Mouse (Mus musculus) forebrain, embryonic 13.5 days (tissue): Measurements from ENCODE around the gene Epha3. TPM values are rescaled to one million over a fixed set of nuclear protein-coding genes. Genes with fewer than 3 reads are reported as not detected.

Source experiments
- ATAC-seq: fragments of 200-750 bp; cut with Nextera tagmentation; 2 replicates; pipeline ENCODE4 v1.8.0; 2017
- H3K27ac ChIP-seq: fragments of 300-500 bp; sonication (generic); 2 replicates; pipeline ENCODE4 v1.5.1; 2015; ENCODE audit warnings: inconsistent platforms, mild to moderate bottlenecking, moderate library complexity
- H3K27me3 ChIP-seq: fragments of 300-500 bp; sonication (generic); 2 replicates; pipeline ENCODE4 v1.6.1; 2015; ENCODE audit warnings: mild to moderate bottlenecking, inconsistent platforms
- H3K36me3 ChIP-seq: fragments of 300-500 bp; sonication (generic); 2 replicates; pipeline ENCODE4 v1.6.1; 2015; ENCODE audit warnings: mild to moderate bottlenecking, inconsistent platforms; ENCODE audit not compliant: poor library complexity, severe bottlenecking
- H3K4me1 ChIP-seq: fragments of 300-500 bp; sonication (generic); 2 replicates; pipeline ENCODE4 v1.6.1; 2015; ENCODE audit warnings: inconsistent platforms
- H3K4me2 ChIP-seq: fragments of 300-500 bp; sonication (generic); 2 replicates; pipeline ENCODE4 v1.6.1; 2015; ENCODE audit warnings: inconsistent platforms, mild to moderate bottlenecking, moderate library complexity
- H3K4me3 ChIP-seq: fragments of 300-500 bp; sonication (generic); 2 replicates; pipeline ENCODE4 v1.5.1; 2015; ENCODE audit warnings: mild to moderate bottlenecking, inconsistent platforms
- H3K9ac ChIP-seq: fragments of 300-500 bp; sonication (generic); 2 replicates; pipeline ENCODE4 v1.6.1; 2015; ENCODE audit warnings: mild to moderate bottlenecking, inconsistent platforms
- H3K9me3 ChIP-seq: fragments of 300-500 bp; sonication (generic); replicated peaks from 2 replicates; pipeline ENCODE4 v1.6.1; 2016; ENCODE audit warnings: inconsistent platforms
- WGBS: fragments of 180-500 bp; shearing (Covaris S2); methylation state at CpG from one replicate; pipeline ENCODE4 v1.1.7; 2015; 5-methylcytosine and 5-hydroxymethylcytosine counted together
- polyA plus RNA-seq: library from polyadenylated mRNA; unstranded; fragments of >200 nt; fragmentation: Nextera tagmentation; extraction: Ambion mirVana; gene quantifications from 2 replicates; pipeline ENCODE4 v1.2.1, GENCODE M21; 2015

The Epha3 gene
- 86.5 and 88.2 TPM in 2 replicates for polyA plus RNA-seq

DNA sequence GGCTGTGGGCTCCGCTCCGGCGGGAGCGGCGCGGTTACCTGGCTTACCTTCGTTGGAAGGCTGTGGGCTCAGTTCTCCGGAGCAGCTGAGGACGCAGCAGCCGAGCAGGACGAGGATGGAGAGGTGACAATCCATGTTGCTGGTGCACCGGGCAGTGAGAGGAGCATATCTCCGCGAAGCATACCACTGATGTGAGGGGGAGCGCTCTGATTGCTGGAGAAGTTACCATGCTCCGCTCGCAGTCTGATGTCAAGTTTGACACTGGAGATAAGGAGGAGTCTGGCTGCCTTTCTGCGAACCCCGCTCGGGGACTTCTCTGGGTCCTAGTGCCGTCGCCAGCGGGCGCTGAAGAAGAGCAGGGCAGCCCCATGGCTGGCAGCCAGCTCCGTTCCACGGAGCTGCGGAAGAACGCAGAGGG lies at the start of gene Epha3:
Gene Epha3 (minus strand): TSS at position 263 of the 418 bp plus-strand sequence.
- Histone ChIP-seq H3K4me3 (peak within 1 kb of the TSS; percentile 79), H3K4me2 (peak within 1 kb of the TSS; percentile 76), H3K9ac (peak within 1 kb of the TSS; percentile 83), H3K9me3 (no peaks in the 10 kb centered on the region), H3K27me3 (peaks cover 10% of the 10 kb centered on the region; the same call in 1 of the 2 replicates), H3K4me1 (peaks cover 10% of the 10 kb centered on the region), H3K27ac (peak within 1 kb of the TSS; percentile 90), H3K36me3 (no peaks in the 10 kb centered on the region)
- peak; percentile 94 for ATAC-seq
- 0% methylated on average over 28 of the region's 28 CpGs for WGBS

DNA sequence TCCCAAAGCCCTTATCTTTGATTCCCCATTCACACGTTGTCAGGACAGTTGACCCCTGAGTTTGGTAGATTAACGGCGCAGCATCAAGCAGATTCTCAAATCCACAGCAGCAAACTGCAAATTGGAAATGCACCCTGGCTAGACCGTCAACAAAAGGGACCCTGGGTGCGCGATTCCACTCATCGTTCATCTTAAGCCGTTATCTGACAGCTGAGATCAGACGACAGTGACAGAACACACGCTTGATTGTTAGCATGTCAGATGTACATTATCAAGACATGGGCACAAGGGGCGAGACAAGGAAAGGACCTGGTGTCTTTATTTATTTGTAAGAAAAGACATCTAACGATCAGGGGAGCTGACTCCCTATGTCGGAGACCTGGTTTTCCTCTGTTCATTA lies 39.5 kb upstream of the Epha3 start:
- Histone ChIP-seq H3K9ac (peak overlapping the region; percentile 40), H3K27me3 (no peaks in the 10 kb centered on the region), H3K4me1 (peaks cover 5% of the 10 kb centered on the region; the same call in 1 of the 2 replicates), H3K9me3 (no peaks in the 10 kb centered on the region), H3K27ac (peak overlapping the region; percentile 70), H3K4me3 (peak overlapping the region; percentile 23), H3K36me3 (no peaks in the 10 kb centered on the region), H3K4me2 (peak overlapping the region; percentile 51)
- ATAC-seq = peak; percentile 62
- WGBS = 27% methylated on average over 13 of the region's 13 CpGs

DNA sequence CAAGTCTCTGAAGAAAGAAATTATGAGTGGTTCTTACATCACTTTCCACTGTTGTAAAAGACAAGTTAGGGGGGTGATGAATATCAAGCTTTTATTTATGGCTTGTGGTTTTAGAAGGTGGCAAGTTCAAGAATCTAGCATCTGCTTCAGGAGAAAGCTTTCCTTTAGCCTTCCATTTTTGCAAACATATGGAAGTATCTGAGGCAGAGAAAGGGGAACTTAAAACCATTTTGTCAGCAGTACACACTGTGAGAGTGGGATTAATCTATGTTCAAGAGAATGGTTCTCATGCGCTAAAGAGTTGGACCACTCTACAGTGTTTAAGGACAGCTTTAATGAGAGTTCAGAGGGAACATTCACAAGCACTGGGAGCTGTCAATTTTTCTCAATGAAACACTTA lies 17.2 kb upstream of the Epha3 start:
- no peaks in the 10 kb centered on the region for H3K36me3 ChIP-seq
- WGBS = 90% methylated on average over 1 of the region's 1 CpGs
- no peaks in the 10 kb centered on the region for H3K27me3 ChIP-seq
- no peak overlapping the region for H3K27ac ChIP-seq
- ATAC-seq = no peak
- H3K4me2 ChIP-seq = no peak overlapping the region
- H3K4me1 ChIP-seq = no peaks in the 10 kb centered on the region
- H3K9ac ChIP-seq = no peak overlapping the region
- H3K4me3 ChIP-seq = no peak overlapping the region
- no peaks in the 10 kb centered on the region for H3K9me3 ChIP-seq

DNA sequence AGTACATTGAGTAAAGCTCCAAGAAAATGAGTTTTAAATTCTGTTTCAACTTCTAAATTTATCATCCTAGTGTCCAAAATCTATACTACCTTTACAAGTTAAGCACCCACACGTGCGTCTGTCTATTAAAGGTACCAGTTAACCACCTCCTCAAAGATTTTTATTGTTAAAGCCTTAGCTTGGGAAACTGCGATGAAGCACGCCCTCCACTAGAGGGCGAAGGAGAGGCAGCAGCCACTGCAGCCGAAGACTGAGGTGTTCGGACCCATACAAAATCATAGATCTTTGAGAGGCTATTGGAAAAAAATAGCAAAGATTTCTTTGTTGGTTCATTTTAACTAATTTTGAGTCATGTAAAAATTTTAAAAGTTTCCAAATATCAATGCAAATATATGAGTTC lies 8.3 kb upstream of the Epha3 start:
- Histone ChIP-seq H3K4me2 (no peak overlapping the region), H3K4me3 (no peak overlapping the region), H3K9me3 (no peaks in the 10 kb centered on the region), H3K4me1 (no peaks in the 10 kb centered on the region), H3K36me3 (no peaks in the 10 kb centered on the region), H3K27ac (no peak overlapping the region), H3K9ac (no peak overlapping the region), H3K27me3 (no peaks in the 10 kb centered on the region)
- ATAC-seq = peak; percentile 19; the same call in 1 of the 2 replicates
- 15% methylated on average over 7 of the region's 7 CpGs for WGBS

DNA sequence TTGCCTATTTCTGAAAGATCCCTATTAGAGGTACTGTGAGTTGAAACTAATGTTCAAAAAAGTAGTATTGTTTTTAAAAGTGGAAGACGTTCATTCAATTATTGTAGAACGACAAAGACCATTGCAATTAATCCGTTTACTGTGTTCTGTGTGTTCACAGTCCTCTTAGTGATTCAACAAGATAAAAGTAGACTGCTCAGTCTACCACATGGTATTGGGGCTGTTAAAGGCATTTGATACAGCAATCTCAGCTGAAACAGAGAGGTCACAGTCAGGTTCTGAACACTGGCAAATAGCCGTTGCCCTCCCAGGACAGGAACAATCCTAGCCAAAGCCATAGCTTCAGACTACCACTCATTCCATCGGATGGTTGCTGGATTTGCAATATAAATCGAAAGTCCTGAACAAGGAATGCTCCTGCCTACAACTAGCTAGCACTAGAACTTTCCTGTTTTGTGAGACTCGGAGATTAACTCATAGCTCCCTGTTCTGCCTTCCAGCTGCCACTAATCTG lies 545 bp upstream of the Epha3 start:
- H3K4me3 ChIP-seq = peak overlapping the region; percentile 79
- peak overlapping the region; percentile 83 for H3K9ac ChIP-seq
- H3K27me3 ChIP-seq = peaks cover 10% of the 10 kb centered on the region; the same call in 1 of the 2 replicates
- peak overlapping the region; percentile 76 for H3K4me2 ChIP-seq
- H3K9me3 ChIP-seq = no peaks in the 10 kb centered on the region
- WGBS = 30% methylated on average over 7 of the region's 7 CpGs
- no peaks in the 10 kb centered on the region for H3K36me3 ChIP-seq
- ATAC-seq = peak; percentile 9; the same call in 1 of the 2 replicates
- peak overlapping the region; percentile 90 for H3K27ac ChIP-seq
- peaks cover 10% of the 10 kb centered on the region for H3K4me1 ChIP-seq

DNA sequence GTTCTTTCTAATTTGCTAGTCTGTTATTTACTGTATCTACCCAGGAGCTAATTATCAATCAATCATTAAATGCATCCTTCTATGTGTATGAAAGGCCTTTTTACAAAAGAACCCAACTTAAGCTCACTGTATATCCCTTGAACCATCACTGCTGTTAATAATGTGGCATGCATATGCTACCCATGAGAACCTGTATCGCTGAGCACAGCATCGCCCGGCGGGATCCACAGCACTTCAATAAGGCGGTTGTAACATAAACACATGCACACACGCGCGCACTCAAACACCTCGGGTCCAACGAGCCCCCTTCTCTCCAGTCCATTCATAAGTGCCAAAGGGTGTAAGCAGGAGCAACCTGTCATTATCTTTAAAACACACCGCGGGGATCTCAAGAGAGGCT lies 794 bp downstream of the Epha3 start:
- Histone ChIP-seq H3K4me3 (peak overlapping the region; percentile 79), H3K36me3 (no peaks in the 10 kb centered on the region), H3K9me3 (no peaks in the 10 kb centered on the region), H3K27ac (peak overlapping the region; percentile 90), H3K9ac (peak overlapping the region; percentile 83), H3K27me3 (peaks cover 10% of the 10 kb centered on the region; the same call in 1 of the 2 replicates), H3K4me1 (peaks cover 11% of the 10 kb centered on the region), H3K4me2 (peak overlapping the region; percentile 76)
- ATAC-seq = peak; percentile 70
- WGBS = 0% methylated on average over 12 of the region's 12 CpGs

DNA sequence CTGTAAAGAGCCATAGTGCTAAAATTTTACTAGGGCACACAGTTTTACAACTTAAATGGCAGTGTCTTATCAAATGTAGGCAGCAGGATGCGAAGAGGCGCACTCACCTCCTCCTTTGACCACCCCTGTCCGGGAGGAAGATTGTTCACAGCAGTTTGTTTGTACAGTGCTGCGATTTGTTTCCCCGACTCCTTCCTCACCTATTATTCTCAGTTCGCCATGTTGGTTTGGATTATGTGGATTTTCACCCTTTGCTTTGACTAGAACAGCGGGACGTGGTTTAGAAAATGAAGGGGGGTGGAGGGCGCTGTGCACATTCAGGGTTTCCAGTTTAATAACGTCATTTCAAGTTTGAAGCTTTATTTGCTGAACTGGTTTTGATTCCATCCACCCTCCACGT lies 6.4 kb downstream of the Epha3 start:
- H3K36me3 ChIP-seq = no peaks in the 10 kb centered on the region
- peak; percentile 46 for ATAC-seq
- no peaks in the 10 kb centered on the region for H3K9me3 ChIP-seq
- peak overlapping the region; percentile 61 for H3K4me3 ChIP-seq
- peak overlapping the region; percentile 89 for H3K27ac ChIP-seq
- H3K4me1 ChIP-seq = peaks cover 20% of the 10 kb centered on the region
- peak overlapping the region; percentile 81 for H3K4me2 ChIP-seq
- H3K27me3 ChIP-seq = 0 out of 2 replicates have a peak, but pooled peaks cover 3% of the 10 kb centered on the region
- peak overlapping the region; percentile 76 for H3K9ac ChIP-seq
- under 1% methylated on average over 11 of the region's 11 CpGs for WGBS

DNA sequence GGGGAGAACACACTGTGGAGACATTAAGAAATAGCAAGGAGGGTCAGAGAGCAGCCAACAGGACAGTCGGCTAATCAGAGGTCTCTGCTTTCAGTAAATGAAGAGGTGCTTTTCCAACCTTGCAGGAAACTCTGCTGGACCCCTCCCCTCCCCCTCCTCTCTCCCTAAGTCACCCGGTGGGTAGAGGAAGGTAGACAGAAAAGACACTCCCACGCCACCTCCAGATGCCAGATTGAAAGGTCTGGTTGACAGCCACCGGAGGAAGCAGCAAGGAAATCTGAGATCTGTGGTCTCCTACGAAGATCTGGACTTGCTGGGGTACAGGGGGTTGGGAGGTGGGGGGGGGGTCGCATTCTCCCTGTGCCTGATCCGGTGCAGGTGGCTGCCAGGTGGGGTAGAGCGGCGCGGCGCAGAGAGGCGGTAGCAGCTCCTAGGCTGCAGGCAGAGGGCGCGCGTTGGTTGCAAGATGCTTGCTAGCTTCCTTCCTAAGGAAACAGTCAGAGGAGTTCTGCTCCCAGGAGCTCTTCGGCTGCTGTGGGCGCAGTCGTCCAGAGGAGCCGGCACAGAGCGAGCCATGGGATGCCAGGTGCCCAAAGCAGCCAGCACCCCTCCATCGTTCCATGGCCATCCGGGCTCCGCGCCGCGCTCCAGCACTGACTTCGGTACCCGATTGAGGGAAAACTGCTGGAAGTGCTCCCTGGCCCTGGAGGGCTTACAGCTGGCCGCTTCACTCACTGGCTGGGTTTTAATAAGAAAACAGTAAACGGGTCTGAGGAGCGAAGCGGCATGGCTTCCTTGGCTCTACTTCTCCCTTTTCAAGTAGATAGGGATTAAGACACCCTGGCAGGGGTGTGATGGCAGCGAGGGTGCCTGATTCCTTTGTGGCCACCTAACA lies 7.1 kb downstream of the Epha3 start:
- peak overlapping the region; percentile 81 for H3K4me2 ChIP-seq
- H3K27me3 ChIP-seq = 0 out of 2 replicates have a peak, but pooled peaks cover 3% of the 10 kb centered on the region
- H3K4me3 ChIP-seq = peak overlapping the region; percentile 61
- WGBS = 1% methylated on average over 31 of the region's 33 CpGs
- H3K9me3 ChIP-seq = no peaks in the 10 kb centered on the region
- no peaks in the 10 kb centered on the region for H3K36me3 ChIP-seq
- peak overlapping the region; percentile 89 for H3K27ac ChIP-seq
- peak overlapping the region; percentile 76 for H3K9ac ChIP-seq
- peak; percentile 95 for ATAC-seq
- peaks cover 20% of the 10 kb centered on the region for H3K4me1 ChIP-seq

DNA sequence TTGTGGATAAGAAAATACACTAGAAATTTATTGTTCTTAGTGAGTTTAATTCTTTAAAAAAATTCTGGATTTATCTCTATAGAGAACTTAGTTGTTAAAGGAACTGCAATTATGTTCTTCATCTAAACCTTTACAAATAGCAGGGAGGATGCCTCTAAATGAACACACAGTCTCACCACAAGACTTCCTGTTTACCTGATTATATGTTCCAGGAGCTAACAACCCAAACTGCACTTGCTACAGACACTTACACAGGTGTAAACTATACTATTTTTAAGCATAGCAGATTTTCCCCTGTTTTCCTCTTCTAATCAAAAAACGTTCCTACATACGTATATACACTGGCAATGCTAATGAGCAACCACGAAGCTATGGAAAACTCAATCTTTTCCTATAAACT lies 13.7 kb downstream of the Epha3 start:
- H3K4me1 ChIP-seq = no peaks in the 10 kb centered on the region
- WGBS = 86% methylated on average over 3 of the region's 3 CpGs
- no peaks in the 10 kb centered on the region for H3K9me3 ChIP-seq
- H3K27me3 ChIP-seq = no peaks in the 10 kb centered on the region
- H3K36me3 ChIP-seq = no peaks in the 10 kb centered on the region
- no peak for ATAC-seq
- H3K9ac ChIP-seq = no peak overlapping the region
- no peak overlapping the region for H3K4me2 ChIP-seq
- no peak overlapping the region for H3K4me3 ChIP-seq
- no peak overlapping the region for H3K27ac ChIP-seq

DNA sequence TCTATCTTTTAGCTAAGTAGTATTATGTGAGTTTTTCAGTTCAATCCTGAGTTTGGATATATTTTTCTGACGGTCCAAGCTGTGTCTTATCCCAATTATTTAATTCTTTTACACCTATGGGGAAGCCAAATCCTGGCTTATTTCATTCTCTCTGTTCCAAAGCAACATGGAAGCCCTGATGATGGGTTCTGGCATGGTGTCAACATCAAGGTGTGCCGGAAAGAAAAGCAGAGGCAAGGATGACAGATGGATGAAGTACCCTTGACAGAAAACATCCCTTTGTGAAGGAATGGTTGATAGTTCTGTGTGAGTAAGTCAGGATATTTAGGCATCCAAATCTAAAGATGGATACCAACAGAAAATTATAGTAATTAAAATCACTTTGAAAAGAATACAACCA lies 21.1 kb downstream of the Epha3 start:
- ATAC-seq = no peak
- H3K9ac ChIP-seq = no peak overlapping the region
- no peak overlapping the region for H3K27ac ChIP-seq
- no peaks in the 10 kb centered on the region for H3K36me3 ChIP-seq
- WGBS = 79% methylated on average over 2 of the region's 2 CpGs
- H3K4me1 ChIP-seq = no peaks in the 10 kb centered on the region
- H3K27me3 ChIP-seq = no peaks in the 10 kb centered on the region
- no peak overlapping the region for H3K4me3 ChIP-seq
- no peak overlapping the region for H3K4me2 ChIP-seq
- no peaks in the 10 kb centered on the region for H3K9me3 ChIP-seq

DNA sequence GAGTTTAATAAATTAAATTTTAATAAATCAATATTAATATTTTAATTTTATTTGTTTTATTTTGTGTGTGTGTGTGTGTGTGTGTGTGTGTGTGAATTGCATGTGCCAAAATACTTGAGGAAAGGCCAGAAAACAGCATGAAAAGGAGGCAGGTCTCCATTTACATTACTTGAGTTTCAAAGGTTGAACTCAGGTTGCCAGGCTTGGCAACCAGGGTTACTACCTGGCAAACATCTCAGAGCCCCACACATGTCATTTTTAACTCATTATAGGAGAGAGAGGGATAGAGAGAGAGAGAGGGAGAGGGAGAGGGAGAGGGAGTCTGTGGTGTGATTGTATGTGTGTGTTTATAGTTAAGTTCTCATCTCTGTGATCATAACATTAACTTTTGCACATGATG lies 26.5 kb downstream of the Epha3 start:
- H3K27me3 ChIP-seq = no peaks in the 10 kb centered on the region
- H3K27ac ChIP-seq = no peak overlapping the region
- no peak for ATAC-seq
- H3K4me3 ChIP-seq = no peak overlapping the region
- H3K4me2 ChIP-seq = no peak overlapping the region
- no peaks in the 10 kb centered on the region for H3K9me3 ChIP-seq
- no peaks in the 10 kb centered on the region for H3K36me3 ChIP-seq
- no peaks in the 10 kb centered on the region for H3K4me1 ChIP-seq
- H3K9ac ChIP-seq = no peak overlapping the region

DNA sequence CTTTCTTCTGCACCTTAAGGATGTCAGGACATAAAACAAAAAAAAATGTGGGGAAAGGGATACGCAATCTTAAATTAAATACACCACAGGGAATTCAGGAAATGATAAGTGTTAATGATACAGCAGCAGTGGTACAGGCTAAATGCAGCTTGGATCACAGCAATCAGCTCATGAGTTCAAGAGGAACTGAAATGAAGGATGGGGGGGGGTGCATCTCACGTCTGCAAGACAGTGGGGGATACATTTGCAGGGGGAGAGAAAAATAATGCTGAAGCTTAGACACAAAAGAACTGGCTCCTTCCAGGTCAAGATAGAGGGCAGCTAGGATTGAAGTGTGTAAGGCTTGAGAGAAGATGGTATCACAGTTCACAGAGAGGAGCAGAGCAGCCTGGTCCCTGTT lies 42.8 kb downstream of the Epha3 start:
- ATAC-seq = peak; percentile 39; the same call in 1 of the 2 replicates
- WGBS = 36% methylated on average over 2 of the region's 2 CpGs
- H3K27ac ChIP-seq = no peak overlapping the region

More for the DNA sequence above, 42.8 kb downstream of the Epha3 start:
- Histone ChIP-seq H3K9ac (no peak overlapping the region), H3K27me3 (no peaks in the 10 kb centered on the region), H3K4me2 (no peak overlapping the region), H3K4me3 (no peak overlapping the region), H3K36me3 (no peaks in the 10 kb centered on the region), H3K9me3 (no peaks in the 10 kb centered on the region), H3K4me1 (peaks cover 26% of the 10 kb centered on the region)
